Mouse (Mus musculus) gastrocnemius, postnatal 25 days (tissue): ENCODE data around the gene Fbxl17. TPM values are rescaled to one million over a fixed set of nuclear protein-coding genes. Genes with fewer than 3 reads are reported as not detected.

Experiments
- DNase-seq: peaks from one replicate; pipeline ENCODE4 v3.0.0; 2022
- total RNA-seq, 2 experiments: library from RNA; stranded (reverse); gene quantifications; 1 replicate in 1 of 2; 2 replicates in 1 of 2; pipeline ENCODE4 v1.2.3; 2021

The Fbxl17 gene
- total RNA-seq, 2 experiments from 2014 or later = 34.9 to 37.8 TPM

DNA sequence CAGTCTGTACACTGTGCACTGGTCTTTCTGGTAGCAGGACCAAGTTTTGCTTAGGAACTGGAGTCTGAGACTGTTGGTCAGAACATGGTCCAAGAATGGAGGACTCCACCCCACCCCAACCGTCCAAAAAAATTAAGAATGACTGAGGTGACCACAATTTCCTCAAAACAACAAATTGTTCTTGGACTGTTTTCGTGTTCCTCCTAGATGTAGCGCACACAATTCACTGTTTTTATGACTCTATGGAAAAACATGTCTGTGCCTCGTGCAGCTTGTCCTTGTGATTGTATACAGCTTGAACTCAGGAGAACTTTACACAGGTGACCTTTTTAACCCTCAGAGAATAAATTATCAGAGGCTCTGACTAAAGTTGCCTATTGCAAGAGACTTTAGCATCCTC is 220.7 kb downstream of the Fbxl17 start:
- peak; percentile 13 for DNase-seq

DNA sequence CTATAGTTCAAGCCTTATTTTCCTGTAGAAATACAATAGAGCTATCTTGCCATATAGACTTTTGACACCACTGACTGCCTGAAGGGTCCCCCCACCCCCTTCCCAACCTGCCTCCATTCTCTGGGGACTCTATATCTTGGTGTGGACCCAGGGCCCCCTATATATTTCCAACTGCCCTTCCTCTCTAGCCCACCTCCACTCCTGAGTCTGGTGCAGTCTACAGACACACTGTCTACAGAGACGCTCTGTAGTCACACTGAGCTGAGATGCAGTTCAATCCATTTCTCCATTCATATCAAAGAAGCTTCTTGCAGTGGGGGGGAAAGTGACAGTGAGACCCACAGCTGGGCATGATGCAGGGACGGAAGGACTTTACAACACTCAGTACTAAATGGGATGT is 226.5 kb downstream of the Fbxl17 start:
- no peak for DNase-seq

GRCm38 (mm10) chr17:63272914-63273313 is 226.9 kb downstream of the Fbxl17 start:
- DNase-seq = no peak

DNA sequence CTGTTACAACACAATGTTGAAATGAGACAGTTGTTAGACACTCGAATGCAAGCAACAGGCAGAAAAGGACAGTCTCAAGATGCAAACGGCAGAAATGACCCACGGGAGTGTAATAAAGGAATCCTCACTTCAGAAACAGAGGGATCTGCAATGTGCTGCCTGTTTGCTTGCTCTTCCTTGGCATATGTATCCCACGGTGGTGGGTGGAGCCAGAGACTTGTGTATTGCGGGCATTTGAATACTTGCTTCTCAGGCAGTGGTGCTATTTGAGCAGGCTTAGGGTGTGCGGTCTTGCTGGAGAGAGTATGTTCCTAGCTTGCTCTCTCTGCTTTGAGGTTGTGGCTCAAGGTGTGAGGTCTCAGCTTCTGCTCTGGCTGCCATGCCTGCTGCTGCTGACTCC is 228.8 kb downstream of the Fbxl17 start:
- DNase-seq = no peak

GRCm38 (mm10) chr17:63270513-63270912 is 229.3 kb downstream of the Fbxl17 start:
- DNase-seq = no peak

GRCm38 (mm10) chr17:63262674-63263073 is 237.1 kb downstream of the Fbxl17 start:
- DNase-seq = no peak

DNA sequence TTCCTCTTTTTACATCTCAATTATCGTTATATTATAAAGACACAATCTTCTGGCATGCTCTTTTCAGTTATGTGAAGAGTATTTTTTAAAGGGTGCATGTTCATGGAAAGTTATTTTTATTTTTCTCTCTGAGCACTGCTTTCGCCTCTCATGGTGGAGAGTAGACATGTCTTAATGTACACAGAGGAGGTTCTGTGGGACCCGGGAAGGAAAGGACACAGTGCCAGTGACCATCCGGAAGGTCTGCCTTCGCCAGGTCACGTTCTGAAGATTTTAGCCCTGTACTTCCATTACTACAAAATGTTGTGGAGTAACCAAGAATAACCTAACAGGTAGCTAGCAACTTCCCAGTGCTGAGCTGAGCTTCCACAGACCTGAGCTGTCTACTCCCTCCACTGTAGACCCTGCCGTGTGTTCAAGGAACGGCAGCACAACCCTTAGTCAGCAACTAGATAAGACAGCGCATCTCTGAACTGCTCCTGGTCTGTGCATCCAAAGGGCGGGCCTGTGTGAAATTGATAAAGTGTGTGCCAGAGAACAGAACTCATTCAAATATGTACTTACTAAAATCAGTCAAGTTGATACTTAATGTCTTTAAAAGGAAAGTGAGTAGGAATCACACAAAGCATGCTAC is 238.2 kb downstream of the Fbxl17 start:
- DNase-seq = no peak

- no peak for DNase-seq
Measured at GRCm38 (mm10) chr17:63259091-63259490, 240.7 kb downstream of the Fbxl17 start.

- no peak for DNase-seq
Measured at GRCm38 (mm10) chr17:63246144-63246619, 253.6 kb downstream of the Fbxl17 start.

GRCm38 (mm10) chr17:63245472-63245871 is 254.3 kb downstream of the Fbxl17 start:
- no peak for DNase-seq

- DNase-seq = no peak
Measured at GRCm38 (mm10) chr17:63242761-63243160, 257.1 kb downstream of the Fbxl17 start.

GRCm38 (mm10) chr17:63240731-63241106 is 259.1 kb downstream of the Fbxl17 start:
- DNase-seq = no peak

GRCm38 (mm10) chr17:63240021-63240730 is 259.6 kb downstream of the Fbxl17 start:
- no peak for DNase-seq

- DNase-seq = no peak
Measured at GRCm38 (mm10) chr17:63236846-63237245, 263.0 kb downstream of the Fbxl17 start.

DNA sequence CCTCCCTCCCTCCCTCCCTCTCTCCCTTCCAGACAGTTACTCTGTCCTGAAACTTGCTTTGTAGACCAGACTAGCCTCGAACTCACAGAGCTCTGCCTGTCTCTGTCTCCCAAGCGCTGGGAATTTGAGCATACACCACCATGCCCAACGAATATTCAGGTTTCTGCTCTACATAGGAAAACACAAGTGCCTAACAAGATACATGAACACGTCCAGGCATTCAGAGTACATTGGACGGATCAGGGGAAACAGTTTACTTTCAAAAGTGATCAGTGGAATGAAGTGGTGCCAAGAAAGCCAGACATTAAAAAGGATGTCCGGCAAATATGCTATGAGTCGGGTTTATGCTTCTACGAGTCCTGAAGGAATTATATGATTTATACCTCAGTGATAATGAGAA is 263.6 kb downstream of the Fbxl17 start:
- DNase-seq = no peak

DNA sequence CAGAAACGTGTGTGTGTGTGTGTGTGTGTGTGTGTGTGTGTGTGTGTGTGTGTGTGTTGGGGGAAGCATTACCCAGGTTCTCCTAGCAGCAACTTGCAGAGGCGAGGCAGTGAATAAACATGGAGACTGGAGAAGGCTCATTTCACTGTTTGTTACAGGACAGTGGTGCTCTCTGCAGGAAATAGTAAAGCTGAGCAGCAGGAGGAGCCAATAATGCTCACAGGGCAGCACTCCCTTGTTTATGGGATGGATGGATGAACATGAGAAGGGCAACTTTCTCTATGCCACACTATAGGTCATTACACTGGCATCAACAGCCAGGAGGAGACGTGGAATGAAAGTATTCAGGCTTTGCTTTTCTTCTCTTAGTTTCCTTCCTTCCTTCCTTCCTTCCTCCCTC is 264.0 kb downstream of the Fbxl17 start:
- no peak for DNase-seq

- no peak for DNase-seq
Measured at GRCm38 (mm10) chr17:63229111-63229510, 270.7 kb downstream of the Fbxl17 start.

- DNase-seq = no peak
Measured at GRCm38 (mm10) chr17:63226380-63226779, 273.4 kb downstream of the Fbxl17 start.

GRCm38 (mm10) chr17:63225959-63226358 is 273.9 kb downstream of the Fbxl17 start:
- no peak for DNase-seq

GRCm38 (mm10) chr17:63223675-63224074 is 276.1 kb downstream of the Fbxl17 start:
- no peak for DNase-seq

GRCm38 (mm10) chr17:63221632-63222031 is 278.2 kb downstream of the Fbxl17 start:
- DNase-seq = no peak

DNA sequence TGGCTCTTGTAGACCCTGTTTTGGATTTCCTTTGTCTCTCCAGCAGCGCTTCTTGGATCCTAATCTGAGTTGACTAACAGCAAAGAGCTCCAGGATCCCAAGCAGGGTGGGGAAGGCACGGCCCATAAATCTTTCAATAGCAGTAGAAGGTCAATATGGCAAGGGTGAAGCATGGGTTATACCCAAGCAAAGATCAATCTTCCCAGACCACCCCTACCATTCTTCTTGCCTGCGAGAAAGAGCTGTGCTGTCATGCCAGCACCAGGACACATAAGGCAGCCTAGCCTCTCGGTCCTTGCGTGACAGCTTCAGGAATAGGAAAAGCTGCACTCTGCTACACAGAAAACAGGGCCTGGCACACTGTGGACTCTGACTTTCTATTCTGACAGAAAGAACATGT is 279.0 kb downstream of the Fbxl17 start:
- no peak for DNase-seq

GRCm38 (mm10) chr17:63217016-63217415 is 282.8 kb downstream of the Fbxl17 start:
- DNase-seq = no peak

DNA sequence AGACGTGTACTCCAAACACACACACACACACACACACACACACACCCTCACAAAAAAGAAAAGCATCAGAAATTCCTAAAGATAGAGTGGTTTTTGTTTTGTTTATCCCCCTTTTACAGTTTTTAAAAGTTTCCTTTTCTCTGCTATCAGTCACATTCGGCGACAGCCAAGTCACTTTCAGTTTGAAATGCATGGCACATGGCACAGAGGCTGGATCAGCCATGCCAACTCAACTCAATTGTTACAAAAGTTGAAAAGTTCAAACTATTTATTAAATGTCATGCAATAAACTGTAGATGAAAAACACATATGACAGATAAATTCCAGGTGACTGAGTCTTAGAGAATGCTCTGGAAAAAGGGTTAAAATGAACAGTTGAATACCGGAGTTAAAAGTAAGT is 287.8 kb downstream of the Fbxl17 start:
- no peak for DNase-seq
